Mouse (Mus musculus): ENCODE data around the gene Anapc13.

The Anapc13 gene

GRCm38 (mm10) chr9:102625983-102626838, at the start of gene Anapc13, which contains the start of gene Cep63:
TSS of gene Anapc13 (plus strand) at chr9:102626296.
TSS of gene Cep63 (minus strand) at chr9:102626534.
- DNase-seq: peak; percentile 98

GRCm38 (mm10) chr9:102577480-102577879, 48.6 kb upstream of the Anapc13 start:
- peak; percentile 15 for DNase-seq

DNA sequence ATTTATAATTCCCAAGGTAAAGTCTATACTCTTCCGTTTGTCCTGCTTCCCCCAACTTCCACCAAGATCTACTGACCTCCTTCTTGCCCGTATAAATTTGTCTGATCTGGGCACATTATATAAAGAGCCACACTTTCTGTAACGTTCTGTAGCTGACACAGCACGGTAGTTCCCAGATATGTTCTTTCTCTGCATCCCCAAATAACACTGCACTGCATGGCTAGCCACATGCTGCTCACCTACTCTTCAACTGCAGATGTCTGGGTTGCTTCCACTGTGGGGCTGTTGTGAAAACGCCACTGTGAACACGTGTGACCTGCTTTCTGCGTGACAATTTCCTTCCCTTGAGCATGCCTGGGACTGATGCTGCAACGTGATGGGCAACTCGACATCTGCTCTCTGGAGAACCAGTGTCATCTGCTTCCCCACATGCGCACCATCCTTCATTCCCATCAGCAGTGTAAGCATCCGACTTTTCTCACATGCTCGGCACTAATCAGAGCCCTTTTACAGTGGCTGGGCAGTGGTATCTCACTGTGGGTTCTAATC, 44.1 kb upstream of the Anapc13 start:
- DNase-seq: no peak

- DNase-seq: no peak
Observed at GRCm38 (mm10) chr9:102587347-102587746, 38.7 kb upstream of the Anapc13 start.

- DNase-seq: no peak
Observed at GRCm38 (mm10) chr9:102594667-102595393, 31.3 kb upstream of the Anapc13 start.

- DNase-seq: no peak
Observed at GRCm38 (mm10) chr9:102595662-102596436, 30.2 kb upstream of the Anapc13 start.

- no peak for DNase-seq
Observed at GRCm38 (mm10) chr9:102601187-102601586, 24.9 kb upstream of the Anapc13 start.

GRCm38 (mm10) chr9:102601666-102602065, 24.4 kb upstream of the Anapc13 start:
- no peak for DNase-seq

DNA sequence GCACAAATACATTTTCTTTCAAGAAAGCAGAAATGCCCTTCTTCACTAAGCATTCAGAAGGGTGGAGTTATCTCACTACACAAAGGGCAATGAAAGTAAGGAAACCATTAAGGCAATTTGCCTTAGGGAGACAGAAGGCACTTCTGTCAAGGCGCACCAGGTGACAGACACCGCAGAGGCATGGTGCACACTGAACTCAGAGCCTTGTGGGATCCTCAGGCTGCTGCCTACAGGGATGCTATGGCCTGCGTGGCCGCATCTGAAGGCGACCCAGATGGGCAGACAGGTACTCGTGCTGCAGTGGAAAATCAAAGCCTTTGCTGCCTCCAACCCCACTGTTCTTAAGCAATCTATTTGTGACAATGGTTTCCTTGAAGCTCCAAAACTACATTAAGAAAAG, 20.9 kb upstream of the Anapc13 start:
- DNase-seq: no peak

GRCm38 (mm10) chr9:102607471-102607870, 18.6 kb upstream of the Anapc13 start:
- no peak for DNase-seq

GRCm38 (mm10) chr9:102609221-102609620, 16.9 kb upstream of the Anapc13 start:
- no peak for DNase-seq

DNA sequence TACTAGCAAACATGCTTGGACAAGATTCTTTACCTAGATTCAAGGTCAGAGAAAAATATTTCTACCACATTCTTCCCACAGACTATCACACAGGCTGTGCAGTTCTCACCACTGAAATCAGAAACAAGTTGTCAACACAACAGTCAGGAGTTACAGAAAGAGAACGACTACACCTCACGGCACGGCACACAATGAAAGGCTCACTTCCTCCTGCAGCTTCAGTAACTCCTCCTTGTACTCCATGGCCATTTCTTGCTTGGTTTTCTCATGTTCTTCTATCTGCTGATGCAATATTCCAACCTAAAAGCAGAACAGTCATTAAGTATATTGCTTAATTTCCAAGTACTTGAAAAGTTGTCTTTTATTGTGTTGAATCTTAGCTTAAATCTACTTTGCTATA, 11.0 kb upstream of the Anapc13 start:
- no peak for DNase-seq

GRCm38 (mm10) chr9:102616267-102616666, 9.8 kb upstream of the Anapc13 start:
- no peak for DNase-seq

DNA sequence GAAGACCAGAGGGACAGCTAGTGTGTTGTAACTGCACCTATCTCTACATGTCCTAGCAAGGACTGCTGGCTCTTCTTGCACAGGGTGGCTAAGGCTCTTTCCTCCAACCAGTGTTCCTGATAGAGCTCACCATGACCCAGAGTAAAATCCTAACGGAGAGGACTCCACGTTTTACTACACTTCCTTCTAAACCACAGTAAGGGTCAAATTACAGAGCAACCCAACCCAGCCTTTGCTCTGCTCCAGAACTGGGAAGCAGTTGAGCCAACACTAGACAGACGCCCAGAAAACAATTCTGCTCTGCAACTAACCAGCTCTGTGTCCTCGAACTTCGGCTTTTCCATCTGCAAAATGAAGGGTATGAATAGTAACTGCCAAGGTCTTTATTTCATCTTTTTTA, 4.7 kb upstream of the Anapc13 start:
- DNase-seq: no peak

- peak; percentile 42 for DNase-seq
Observed at GRCm38 (mm10) chr9:102622192-102622857, 3.8 kb upstream of the Anapc13 start.

DNA sequence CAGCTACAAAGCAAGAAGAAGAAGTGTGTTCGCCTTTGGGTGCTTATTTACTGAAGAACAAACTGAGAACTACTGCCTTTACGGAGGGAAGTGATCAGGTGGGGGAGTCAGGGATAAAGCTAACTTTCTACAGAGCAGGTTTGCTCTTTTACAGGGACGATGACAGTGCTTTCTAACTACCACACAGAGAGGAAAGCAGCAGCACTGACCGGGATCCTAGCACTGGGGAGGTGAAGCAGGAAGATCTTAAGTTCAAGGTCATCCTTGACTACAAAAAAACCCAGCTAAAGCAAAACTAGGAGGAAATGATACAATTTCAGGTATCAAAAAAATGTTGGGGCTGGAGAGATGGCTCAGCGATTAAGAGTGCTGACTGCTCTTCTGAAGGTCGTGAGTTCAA, 3.2 kb upstream of the Anapc13 start:
- DNase-seq: no peak

DNA sequence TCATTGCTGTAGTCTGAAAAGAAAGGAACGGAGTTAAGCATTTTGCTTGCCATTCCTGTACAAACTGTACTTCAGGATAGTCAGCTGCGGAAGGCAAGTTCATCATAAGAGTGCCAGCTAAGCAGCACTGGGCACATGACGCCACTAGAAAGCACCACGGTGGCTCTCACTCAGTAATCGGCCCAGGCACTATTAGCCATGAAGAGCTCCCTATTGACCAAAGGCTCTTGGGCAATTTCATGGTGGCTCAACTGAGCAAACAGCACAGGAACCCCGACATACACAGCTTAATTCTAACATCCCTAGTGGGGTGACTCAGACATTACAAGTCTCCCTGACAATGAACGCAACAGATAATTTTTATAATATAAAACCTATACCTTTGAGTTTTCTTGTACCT, 2.5 kb upstream of the Anapc13 start:
- DNase-seq: no peak

- DNase-seq: no peak
Observed at GRCm38 (mm10) chr9:102625401-102625982, 604 bp upstream of the Anapc13 start.

GRCm38 (mm10) chr9:102626839-102627225, 736 bp downstream of the Anapc13 start:
- no peak for DNase-seq

DNA sequence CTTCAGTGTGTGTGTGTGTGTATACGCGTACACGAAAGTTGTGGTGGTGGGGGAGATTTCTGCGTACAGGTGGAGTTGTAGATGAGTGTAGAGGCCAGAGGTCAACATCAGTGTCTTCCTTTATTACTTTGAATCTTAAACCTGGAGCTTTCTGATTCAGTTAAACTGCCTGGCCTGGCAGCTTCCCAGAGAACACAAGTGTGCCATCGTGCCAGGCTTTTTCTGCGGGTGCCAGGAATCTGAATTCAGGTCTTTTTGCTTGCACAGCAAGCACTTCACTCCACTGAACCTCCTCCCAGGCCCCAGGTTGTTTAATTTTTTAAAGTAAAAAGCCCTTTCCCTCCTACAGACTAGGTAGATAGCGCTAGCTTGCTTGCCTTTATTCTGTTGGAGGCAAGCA, 1.3 kb downstream of the Anapc13 start:
- DNase-seq: peak; percentile 14

DNA sequence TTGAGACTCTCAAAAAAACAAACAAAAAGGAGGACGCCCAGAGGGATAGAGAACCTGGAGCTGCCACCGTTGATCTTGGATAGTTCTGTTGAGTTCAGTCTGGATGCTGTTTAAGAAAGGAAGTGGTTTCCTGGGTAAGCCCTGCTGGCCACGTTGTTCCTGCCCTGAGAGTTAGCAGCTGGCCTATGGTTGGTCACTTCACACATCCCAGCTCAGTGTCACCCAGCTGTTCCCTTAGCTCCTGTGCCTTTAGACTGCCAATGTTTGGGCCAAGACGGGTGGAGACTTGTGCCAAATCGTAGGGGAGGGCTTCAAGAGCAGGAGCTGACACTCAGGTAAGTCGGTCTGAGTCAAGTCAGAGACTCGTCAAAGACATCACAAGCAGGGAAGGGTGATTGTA, 3.0 kb downstream of the Anapc13 start:
- DNase-seq: no peak

DNA sequence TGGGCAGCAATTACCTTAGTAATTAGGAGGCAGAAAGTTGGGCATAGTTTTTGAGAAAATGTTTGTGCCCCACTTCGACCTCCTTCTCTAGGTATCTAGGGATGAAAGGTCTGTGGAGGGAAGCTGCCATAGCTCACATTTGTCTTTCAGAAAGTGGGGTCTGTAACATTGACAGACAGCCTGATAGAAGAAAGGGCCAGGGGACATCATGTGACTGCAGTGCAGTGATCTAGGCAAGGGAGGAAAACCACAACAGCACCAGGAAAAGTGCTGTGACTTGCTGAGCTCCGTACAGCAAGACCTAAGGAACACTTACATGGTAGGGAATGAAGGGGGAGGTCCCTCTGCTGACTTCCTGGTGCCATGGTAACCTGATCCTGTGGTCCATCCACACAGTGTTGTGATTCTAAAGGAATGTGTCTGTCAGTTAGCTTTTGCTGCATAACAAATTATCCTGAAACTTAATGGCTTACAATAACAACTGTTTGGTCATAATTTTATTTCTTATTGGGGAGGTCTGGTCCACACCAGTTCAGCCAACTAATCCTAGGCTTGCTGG, 5.6 kb downstream of the Anapc13 start:
- DNase-seq: no peak
